Mouse (Mus musculus): ENCODE measurements around the gene Ccser1. TPM values are rescaled to one million over a fixed set of nuclear protein-coding genes. Genes with fewer than 3 reads are reported as not detected.
"Not testable (repeated sequence)": the region's sequence is repeated elsewhere in the genome, so short reads cannot be mapped to it uniquely, and the experiment has no call there.

The Ccser1 gene
- polyA plus RNA-seq, 1 experiment from 2014 or later = 26.2 TPM

- Histone ChIP-seq H3K4me3 (replicated peaks; ENCODE audit: low read length) (no peak overlapping the region), H3K4me1 (replicated peaks; ENCODE audit: control insufficient read depth, insufficient read depth, low read length) (no peaks in the 10 kb centered on the region), H3K27me3 (replicated peaks; ENCODE audit: control insufficient read depth, insufficient read depth, low read length) (no peaks in the 10 kb centered on the region), H3K36me3 (ENCODE audit: control insufficient read depth, insufficient read depth) (no peaks in the 10 kb centered on the region), H3K27ac (ENCODE audit: low read length) (no peak overlapping the region), H3K4me2 (ENCODE audit: low read length) (no peak overlapping the region), H3K9me3 (ENCODE audit: control insufficient read depth, low read length) (no peaks in the 10 kb centered on the region), H3K9ac (replicated peaks; ENCODE audit: low read depth, low read length) (no peak overlapping the region)
- ATAC-seq = no peak
Observed at GRCm38 (mm10) chr6:62014374-62014773, 834.2 kb downstream of the Ccser1 start.

GRCm38 (mm10) chr6:62044454-62044853, 864.3 kb downstream of the Ccser1 start:
- Histone ChIP-seq H3K9ac (replicated peaks; ENCODE audit: low read depth, low read length) (no peak overlapping the region), H3K27me3 (replicated peaks; ENCODE audit: control insufficient read depth, insufficient read depth, low read length) (no peaks in the 10 kb centered on the region), H3K36me3 (ENCODE audit: control insufficient read depth, insufficient read depth) (no peaks in the 10 kb centered on the region), H3K4me2 (ENCODE audit: low read length) (no peak overlapping the region), H3K27ac (ENCODE audit: low read length) (no peak overlapping the region), H3K4me1 (replicated peaks; ENCODE audit: control insufficient read depth, insufficient read depth, low read length) (no peaks in the 10 kb centered on the region), H3K4me3 (replicated peaks; ENCODE audit: low read length) (no peak overlapping the region), H3K9me3 (ENCODE audit: control insufficient read depth, low read length) (no peaks in the 10 kb centered on the region)
- 90% methylated on average over 1 of the region's 1 CpGs for WGBS
- no peak for ATAC-seq

GRCm38 (mm10) chr6:62045042-62045441, 864.9 kb downstream of the Ccser1 start:
- H3K4me3 ChIP-seq (replicated peaks; ENCODE audit: low read length); H3K9ac ChIP-seq (replicated peaks; ENCODE audit: low read depth, low read length); ATAC-seq; H3K27ac ChIP-seq (ENCODE audit: low read length); H3K27me3 ChIP-seq (replicated peaks; ENCODE audit: control insufficient read depth, insufficient read depth, low read length); H3K4me2 ChIP-seq (ENCODE audit: low read length); H3K36me3 ChIP-seq (ENCODE audit: control insufficient read depth, insufficient read depth); H3K9me3 ChIP-seq (ENCODE audit: control insufficient read depth, low read length); H3K4me1 ChIP-seq (replicated peaks; ENCODE audit: control insufficient read depth, insufficient read depth, low read length): not testable (repeated sequence)
- WGBS = 98% methylated on average over 1 of the region's 1 CpGs

GRCm38 (mm10) chr6:62055276-62055675, 875.2 kb downstream of the Ccser1 start:
- Histone ChIP-seq H3K9me3 (ENCODE audit: control insufficient read depth, low read length) (no peaks in the 10 kb centered on the region), H3K27me3 (replicated peaks; ENCODE audit: control insufficient read depth, insufficient read depth, low read length) (no peaks in the 10 kb centered on the region), H3K4me2 (ENCODE audit: low read length) (no peak overlapping the region), H3K4me3 (replicated peaks; ENCODE audit: low read length) (no peak overlapping the region), H3K27ac (ENCODE audit: low read length) (no peak overlapping the region), H3K36me3 (ENCODE audit: control insufficient read depth, insufficient read depth) (no peaks in the 10 kb centered on the region), H3K4me1 (replicated peaks; ENCODE audit: control insufficient read depth, insufficient read depth, low read length) (no peaks in the 10 kb centered on the region), H3K9ac (replicated peaks; ENCODE audit: low read depth, low read length) (no peak overlapping the region)
- no peak for ATAC-seq
- WGBS = 91% methylated on average over 2 of the region's 2 CpGs

GRCm38 (mm10) chr6:62066363-62067023, 886.4 kb downstream of the Ccser1 start:
- H3K4me3 ChIP-seq (replicated peaks; ENCODE audit: low read length) = no peak overlapping the region
- peak; percentile 82 for ATAC-seq
- no peak overlapping the region for H3K27ac ChIP-seq (ENCODE audit: low read length)

GRCm38 (mm10) chr6:62067024-62067380, 886.9 kb downstream of the Ccser1 start:
- no peak overlapping the region for H3K9ac ChIP-seq (replicated peaks; ENCODE audit: low read depth, low read length)
- H3K27ac ChIP-seq (ENCODE audit: low read length) = no peak overlapping the region
- no peak for ATAC-seq
- no peak overlapping the region for H3K4me3 ChIP-seq (replicated peaks; ENCODE audit: low read length)
- no peaks in the 10 kb centered on the region for H3K4me1 ChIP-seq (replicated peaks; ENCODE audit: control insufficient read depth, insufficient read depth, low read length)
- no peak overlapping the region for H3K4me2 ChIP-seq (ENCODE audit: low read length)
- H3K9me3 ChIP-seq (ENCODE audit: control insufficient read depth, low read length) = no peaks in the 10 kb centered on the region
- WGBS = 86% methylated on average over 4 of the region's 4 CpGs
- H3K36me3 ChIP-seq (ENCODE audit: control insufficient read depth, insufficient read depth) = no peaks in the 10 kb centered on the region
- H3K27me3 ChIP-seq (replicated peaks; ENCODE audit: control insufficient read depth, insufficient read depth, low read length) = no peaks in the 10 kb centered on the region

More at GRCm38 (mm10) chr6:62066363-62067023, 886.4 kb downstream of the Ccser1 start:
- no peaks in the 10 kb centered on the region for H3K36me3 ChIP-seq (ENCODE audit: control insufficient read depth, insufficient read depth)
- no peaks in the 10 kb centered on the region for H3K27me3 ChIP-seq (replicated peaks; ENCODE audit: control insufficient read depth, insufficient read depth, low read length)
- H3K9me3 ChIP-seq (ENCODE audit: control insufficient read depth, low read length) = no peaks in the 10 kb centered on the region
- no peak overlapping the region for H3K4me2 ChIP-seq (ENCODE audit: low read length)
- H3K9ac ChIP-seq (replicated peaks; ENCODE audit: low read depth, low read length) = no peak overlapping the region
- 36% methylated on average over 6 of the region's 6 CpGs for WGBS
- H3K4me1 ChIP-seq (replicated peaks; ENCODE audit: control insufficient read depth, insufficient read depth, low read length) = no peaks in the 10 kb centered on the region

GRCm38 (mm10) chr6:62105464-62105863, 925.3 kb downstream of the Ccser1 start:
- Histone ChIP-seq H3K36me3 (ENCODE audit: control insufficient read depth, insufficient read depth) (no peaks in the 10 kb centered on the region), H3K27ac (ENCODE audit: low read length) (no peak overlapping the region), H3K9ac (replicated peaks; ENCODE audit: low read depth, low read length) (no peak overlapping the region), H3K4me1 (replicated peaks; ENCODE audit: control insufficient read depth, insufficient read depth, low read length) (no peaks in the 10 kb centered on the region), H3K9me3 (ENCODE audit: control insufficient read depth, low read length) (no peaks in the 10 kb centered on the region), H3K27me3 (replicated peaks; ENCODE audit: control insufficient read depth, insufficient read depth, low read length) (no peaks in the 10 kb centered on the region), H3K4me2 (ENCODE audit: low read length) (no peak overlapping the region), H3K4me3 (replicated peaks; ENCODE audit: low read length) (no peak overlapping the region)
- WGBS = 40% methylated on average over 2 of the region's 2 CpGs
- ATAC-seq = 0 out of 2 replicates have a peak, but pooled peaks have one; percentile 63

GRCm38 (mm10) chr6:62132531-62132930, 952.4 kb downstream of the Ccser1 start:
- no peaks in the 10 kb centered on the region for H3K27me3 ChIP-seq (replicated peaks; ENCODE audit: control insufficient read depth, insufficient read depth, low read length)
- no peak overlapping the region for H3K27ac ChIP-seq (ENCODE audit: low read length)
- H3K9ac ChIP-seq (replicated peaks; ENCODE audit: low read depth, low read length) = no peak overlapping the region
- H3K4me3 ChIP-seq (replicated peaks; ENCODE audit: low read length) = no peak overlapping the region
- 69% methylated on average over 2 of the region's 2 CpGs for WGBS
- H3K4me2 ChIP-seq (ENCODE audit: low read length) = no peak overlapping the region
- ATAC-seq = no peak
- no peaks in the 10 kb centered on the region for H3K4me1 ChIP-seq (replicated peaks; ENCODE audit: control insufficient read depth, insufficient read depth, low read length)
- no peaks in the 10 kb centered on the region for H3K36me3 ChIP-seq (ENCODE audit: control insufficient read depth, insufficient read depth)
- H3K9me3 ChIP-seq (ENCODE audit: control insufficient read depth, low read length) = no peaks in the 10 kb centered on the region

- Histone ChIP-seq H3K9ac (replicated peaks; ENCODE audit: low read depth, low read length) (no peak overlapping the region), H3K27me3 (replicated peaks; ENCODE audit: control insufficient read depth, insufficient read depth, low read length) (no peaks in the 10 kb centered on the region), H3K36me3 (ENCODE audit: control insufficient read depth, insufficient read depth) (no peaks in the 10 kb centered on the region), H3K4me1 (replicated peaks; ENCODE audit: control insufficient read depth, insufficient read depth, low read length) (no peaks in the 10 kb centered on the region), H3K9me3 (ENCODE audit: control insufficient read depth, low read length) (no peaks in the 10 kb centered on the region), H3K27ac (ENCODE audit: low read length) (no peak overlapping the region), H3K4me2 (ENCODE audit: low read length) (no peak overlapping the region), H3K4me3 (replicated peaks; ENCODE audit: low read length) (no peak overlapping the region)
- ATAC-seq = no peak
Observed at GRCm38 (mm10) chr6:62160320-62160719, 980.2 kb downstream of the Ccser1 start.

- 48% methylated on average over 6 of the region's 6 CpGs for WGBS
- ATAC-seq = peak; percentile 96
- H3K27ac ChIP-seq (ENCODE audit: low read length) = no peak overlapping the region
Observed at GRCm38 (mm10) chr6:62162596-62162995, 982.5 kb downstream of the Ccser1 start.

More at GRCm38 (mm10) chr6:62162596-62162995, 982.5 kb downstream of the Ccser1 start:
- Histone ChIP-seq H3K4me3 (replicated peaks; ENCODE audit: low read length) (no peak overlapping the region), H3K9ac (replicated peaks; ENCODE audit: low read depth, low read length) (no peak overlapping the region), H3K36me3 (ENCODE audit: control insufficient read depth, insufficient read depth) (no peaks in the 10 kb centered on the region), H3K27me3 (replicated peaks; ENCODE audit: control insufficient read depth, insufficient read depth, low read length) (no peaks in the 10 kb centered on the region), H3K4me1 (replicated peaks; ENCODE audit: control insufficient read depth, insufficient read depth, low read length) (no peaks in the 10 kb centered on the region), H3K4me2 (ENCODE audit: low read length) (no peak overlapping the region), H3K9me3 (ENCODE audit: control insufficient read depth, low read length) (no peaks in the 10 kb centered on the region)
